Comparison of ENCODE assay signal across 6 mouse cellular contexts in genomic region chr13:96684779-96685178, GRCm38 (mm10).
"Had no signal": no experiment of that assay in that cellular context is flagged by ENCODE, and none has a peak within 500 bp of the region (broad histone marks: within the 10 kb centered on the region; RNA-seq: fewer than 3 reads in every experiment).

No protein-coding gene starts in this region.

- DNase-seq: kidney, adult 2 months; kidney, postnatal 14 days; layer of hippocampus, postnatal 36 days; lung, adult 18-20 months; midbrain, embryonic 14.5 days; thymus, postnatal 4 days had no signal
